Mouse (Mus musculus) neutrophil, adult 5-6 weeks (primary cell): Measurements from ENCODE around the gene Akap2. TPM values are rescaled to one million over a fixed set of nuclear protein-coding genes. Genes with fewer than 3 reads are reported as not detected.

Experiments
- ATAC-seq: fragments of 151-379, 151-347 bp; 2 replicates; pipeline ENCODE4 v1.8.0; 2017; ENCODE audit warnings: mild to moderate bottlenecking, moderate TSS enrichment; ENCODE audit not compliant: insufficient number of reproducible peaks, poor library complexity, low FRiP score, severe bottlenecking; ENCODE audit errors: extremely low read depth
- total RNA-seq: library from RNA; stranded (forward); fragments of 200-1000 nt; gene quantifications from 2 replicates; pipeline ENCODE4 v1.2.3, GENCODE M21; 2017

Gene Akap2
- total RNA-seq, 1 experiment from 2014 or later: 7.4 TPM

GRCm38 (mm10) chr4:57696955-57697354, 20.5 kb upstream of the Akap2 start:
- ATAC-seq: no peak

DNA sequence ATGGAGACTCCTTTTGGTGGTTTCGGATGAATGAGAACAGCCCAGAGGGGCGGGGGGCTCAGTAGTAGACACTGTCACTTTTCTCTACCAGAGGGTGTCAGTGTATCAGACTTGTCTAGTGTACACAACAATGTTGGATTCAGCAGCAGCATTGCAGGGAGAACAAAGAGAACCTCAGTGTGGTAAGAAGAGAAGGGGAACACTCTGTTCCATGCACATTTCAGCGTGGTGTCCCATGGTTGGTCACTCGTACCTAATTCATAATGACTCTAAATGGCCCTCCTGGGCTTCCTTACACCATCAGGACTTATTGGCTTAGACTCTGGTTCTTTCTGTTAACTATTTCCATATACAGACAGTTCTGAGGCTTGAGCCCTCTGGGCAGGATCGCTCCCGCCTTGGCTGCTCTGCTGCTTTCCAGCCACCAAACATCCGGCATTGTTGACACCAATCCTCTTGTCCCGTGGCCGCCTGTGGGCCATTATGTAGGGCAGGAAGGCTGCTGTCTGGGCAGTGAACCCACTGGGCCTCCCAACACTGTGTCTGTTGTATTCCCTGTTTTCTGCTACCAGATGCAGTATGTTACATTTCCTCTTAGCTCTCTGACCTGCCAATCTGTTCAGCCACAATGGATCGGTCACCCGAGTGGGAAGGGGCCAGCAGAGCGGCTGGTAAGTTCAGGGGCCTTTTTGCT, 19.4 kb upstream of the Akap2 start:
- ATAC-seq: no peak

- ATAC-seq: no peak
Observed at GRCm38 (mm10) chr4:57701576-57701975, 15.9 kb upstream of the Akap2 start.

DNA sequence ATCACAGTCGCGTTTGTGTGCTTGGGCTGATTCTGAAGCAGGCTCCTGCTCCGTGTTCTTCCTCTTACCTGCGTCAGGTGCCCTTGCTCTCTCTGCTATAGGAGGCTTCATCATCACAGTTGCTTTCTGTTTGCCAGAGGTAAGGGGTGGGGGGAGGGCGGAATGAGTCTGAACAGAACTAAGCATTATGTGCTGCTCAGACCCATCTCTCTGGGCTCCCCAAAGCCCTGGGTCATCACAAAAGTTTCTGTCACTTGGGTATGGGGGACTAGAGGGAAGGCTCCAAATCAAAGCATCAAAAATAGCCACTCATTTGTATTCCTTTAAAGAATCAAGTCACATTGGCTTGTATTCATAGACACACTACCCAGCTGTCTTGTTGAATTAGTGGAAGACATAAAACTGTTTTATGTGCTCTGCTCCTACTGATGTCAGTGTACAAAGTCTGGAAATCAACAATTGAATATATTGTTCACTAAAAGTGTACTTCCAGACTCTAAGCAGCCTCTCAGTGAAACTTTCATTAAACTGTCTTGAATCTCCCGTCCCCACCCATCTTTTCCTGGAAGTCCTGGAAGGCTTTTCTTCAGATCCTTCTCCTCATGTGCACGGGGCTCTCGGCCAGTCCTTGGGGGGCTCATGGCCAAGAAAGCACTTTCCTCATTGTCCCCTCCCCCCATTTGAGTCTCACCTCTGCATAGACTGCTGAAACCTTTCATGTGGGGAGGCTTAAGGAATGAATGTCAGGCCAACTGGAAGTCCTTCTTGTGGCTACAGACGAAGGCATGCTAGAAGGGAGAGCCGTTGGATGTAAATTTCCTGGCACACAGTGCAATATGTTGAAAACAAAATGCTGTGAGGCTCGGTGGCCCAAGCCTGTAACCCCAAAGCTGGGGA, 13.6 kb upstream of the Akap2 start:
- no peak for ATAC-seq

- peak; percentile 84; the same call in 1 of the 2 replicates for ATAC-seq
Observed at GRCm38 (mm10) chr4:57704575-57704974, 12.9 kb upstream of the Akap2 start.

DNA sequence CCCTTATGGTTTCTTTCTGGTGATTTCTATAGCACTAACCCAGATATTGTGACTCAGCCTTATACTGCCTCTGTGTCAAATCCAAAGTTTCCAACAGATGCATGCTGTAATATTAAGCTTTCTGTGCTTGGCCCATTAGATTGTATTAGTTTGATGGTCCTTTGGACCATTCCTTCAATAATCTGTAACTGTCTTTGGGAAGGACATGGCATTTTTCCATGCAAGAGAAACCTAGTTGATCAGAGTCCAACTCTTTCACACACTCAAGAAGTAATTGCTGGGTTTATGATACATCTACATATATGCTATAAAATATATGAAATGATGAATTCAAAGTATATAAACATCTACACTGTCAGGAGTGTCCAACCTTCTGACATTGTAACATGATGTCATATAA, 1.6 kb upstream of the Akap2 start:
- ATAC-seq: no peak

- ATAC-seq: no peak
Observed at GRCm38 (mm10) chr4:57716735-57717134, 722 bp upstream of the Akap2 start.

GRCm38 (mm10) chr4:57719370-57719769, 1.9 kb downstream of the Akap2 start:
- ATAC-seq: no peak

- ATAC-seq: peak; percentile 42; the same call in 1 of the 2 replicates
Observed at GRCm38 (mm10) chr4:57720869-57721361, 3.5 kb downstream of the Akap2 start.

GRCm38 (mm10) chr4:57722296-57722695, 4.8 kb downstream of the Akap2 start:
- no peak for ATAC-seq

DNA sequence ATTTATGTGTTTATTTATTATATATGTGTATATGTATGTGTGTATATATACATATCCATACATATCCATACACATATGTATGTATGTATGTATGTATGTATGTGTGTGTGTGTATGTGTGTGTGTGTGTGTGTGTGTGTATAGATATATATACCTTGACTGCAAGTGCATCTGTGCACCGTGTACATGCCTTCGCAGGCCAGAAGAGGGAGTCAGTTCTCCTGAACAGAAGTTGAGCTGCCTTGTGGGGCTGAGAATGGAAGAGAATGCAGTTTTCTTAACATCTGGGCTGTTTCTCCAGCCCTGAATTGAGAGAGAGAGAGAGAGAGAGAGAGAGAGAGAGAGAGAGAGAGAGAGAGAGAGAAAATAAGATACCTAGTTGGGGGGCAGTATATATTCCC, 6.2 kb downstream of the Akap2 start:
- ATAC-seq: no peak; the same call in 1 of the 2 replicates

DNA sequence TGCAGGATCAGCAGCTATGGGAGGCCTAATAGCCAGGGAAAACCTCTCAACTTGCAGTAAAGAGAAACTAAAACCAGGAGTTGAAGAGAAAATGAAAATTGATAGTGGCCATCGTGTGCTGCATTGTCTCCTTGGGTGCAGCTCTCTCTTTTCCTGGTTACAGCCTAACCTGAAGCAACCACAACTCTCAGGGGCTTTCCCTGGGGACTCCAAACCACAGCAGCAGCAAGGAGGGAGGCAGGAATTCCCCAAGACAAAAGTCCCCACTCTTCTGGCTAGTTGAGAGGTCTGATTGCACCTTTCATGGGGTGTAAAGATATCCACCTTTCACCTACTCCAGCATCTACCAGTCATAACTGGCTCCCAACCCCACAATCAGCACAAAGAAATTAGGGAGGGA, 8.1 kb downstream of the Akap2 start:
- no peak for ATAC-seq

- no peak for ATAC-seq
Observed at GRCm38 (mm10) chr4:57728611-57729183, 11.2 kb downstream of the Akap2 start.

DNA sequence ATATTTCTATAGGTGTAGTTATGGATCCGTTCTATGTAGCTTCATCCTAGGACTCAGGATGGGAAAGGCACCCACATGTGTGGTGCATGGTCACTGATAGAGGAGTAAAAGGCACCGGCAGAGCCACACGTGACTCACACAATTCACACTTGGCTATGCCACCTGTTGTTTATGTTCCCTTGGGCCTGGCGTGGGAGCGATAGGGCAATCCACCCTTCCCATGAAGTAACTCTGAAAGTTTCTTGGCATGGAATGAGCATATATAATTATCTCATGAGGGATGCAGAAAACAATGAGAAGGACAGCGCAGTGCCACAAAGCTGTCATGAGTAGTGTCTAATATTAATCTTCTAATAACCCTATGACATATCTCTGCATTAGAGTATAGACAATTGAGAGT, 12.6 kb downstream of the Akap2 start:
- no peak for ATAC-seq

DNA sequence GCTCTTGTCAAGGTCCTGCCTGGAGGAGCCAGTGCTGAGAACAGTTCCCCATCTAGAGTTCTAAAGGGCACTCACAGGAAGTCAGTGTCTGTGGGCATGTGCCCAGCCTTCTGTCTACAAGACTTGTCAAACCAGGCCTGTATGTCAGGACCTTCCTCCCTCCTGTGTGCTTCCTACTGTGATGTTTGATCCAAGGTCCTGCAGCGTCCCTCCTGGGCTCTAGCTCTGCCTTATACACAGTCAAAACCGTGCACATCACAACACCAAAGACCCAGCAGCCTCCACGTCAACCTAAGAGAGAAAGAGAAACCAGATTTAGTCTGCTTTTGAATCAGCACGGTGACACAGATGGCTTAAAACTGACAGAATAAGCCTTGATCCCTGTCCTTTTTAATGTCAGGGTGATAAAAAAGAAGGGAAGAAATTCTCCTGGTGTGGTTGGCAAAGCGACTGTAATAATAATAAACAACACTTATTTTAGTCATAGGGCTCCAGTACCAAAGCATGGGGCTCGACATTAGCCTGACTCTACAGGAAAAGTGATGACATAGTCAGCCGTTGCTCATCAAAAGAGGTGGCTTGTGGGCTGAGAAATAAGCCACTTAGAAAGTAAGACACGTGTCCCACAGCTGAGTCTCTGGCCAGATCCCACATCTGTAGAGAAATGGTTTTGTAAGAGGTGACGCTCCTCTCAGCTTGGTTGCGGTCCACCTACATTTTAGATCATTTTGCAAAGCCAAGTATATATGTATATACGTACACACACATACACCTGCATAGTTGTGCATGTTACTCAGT, 13.5 kb downstream of the Akap2 start:
- ATAC-seq: peak; percentile 44

DNA sequence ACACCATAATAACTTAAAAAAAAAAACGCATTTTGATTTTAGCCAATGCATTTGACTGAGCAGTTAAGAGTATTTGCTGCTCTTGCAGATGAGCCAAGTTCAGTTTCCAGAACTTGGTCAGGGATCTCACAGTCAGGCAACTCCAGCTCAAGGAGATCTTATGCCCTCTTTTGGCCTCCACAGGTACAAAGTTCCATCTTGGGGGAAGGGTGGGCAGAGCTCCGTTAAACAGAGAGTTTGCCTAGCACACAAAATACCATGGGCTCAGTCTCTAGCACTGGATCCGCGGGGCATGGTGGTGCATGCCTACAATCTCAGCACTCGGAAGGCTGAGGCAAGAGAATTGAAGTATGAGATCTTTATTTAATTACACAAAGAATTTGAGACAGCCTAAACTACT, 14.9 kb downstream of the Akap2 start:
- no peak for ATAC-seq

DNA sequence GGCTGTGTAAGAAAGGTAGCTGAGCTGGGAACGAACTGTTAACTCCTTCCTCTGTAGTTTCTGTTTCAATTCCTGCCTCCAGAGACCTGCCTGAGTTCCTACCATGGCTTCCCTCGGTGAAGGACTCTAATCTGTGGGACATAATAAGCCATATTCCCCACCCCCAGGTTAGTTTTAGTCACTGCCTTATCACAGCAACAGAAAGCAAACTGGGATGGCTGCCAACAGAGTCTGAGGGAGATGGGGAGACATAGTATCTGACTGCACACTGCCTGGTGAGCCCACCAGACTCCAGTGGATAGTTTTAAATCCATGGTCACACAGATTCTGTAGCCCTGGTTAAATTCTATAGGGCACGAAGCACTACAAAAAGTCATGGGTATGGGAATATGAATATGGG, 16.0 kb downstream of the Akap2 start:
- no peak for ATAC-seq

DNA sequence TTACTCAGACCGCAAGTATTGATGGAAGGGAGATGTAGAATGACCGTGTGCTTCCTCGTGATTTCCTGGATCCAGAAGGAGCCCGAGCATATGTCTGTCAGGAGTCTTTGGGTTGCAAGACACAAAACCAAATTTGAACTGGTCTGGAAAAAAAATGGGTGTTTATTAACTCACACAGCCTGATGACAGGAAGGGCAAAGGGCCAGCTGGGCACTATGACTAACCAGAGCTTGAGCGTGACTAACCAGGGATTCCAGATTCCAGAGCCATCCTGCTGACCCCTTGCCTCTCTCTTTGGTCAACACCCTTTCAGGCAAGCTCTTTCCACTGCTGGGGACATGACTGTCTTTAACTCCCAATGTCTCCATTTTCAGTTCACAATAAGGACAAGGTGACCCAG, 18.0 kb downstream of the Akap2 start:
- no peak for ATAC-seq
